In genomic region chr9:65890143-65890628, GRCm38 (mm10) we compare ENCODE assay signal across 8 mouse cellular contexts. TPM values are rescaled to one million over a fixed set of nuclear protein-coding genes. Genes with fewer than 3 reads are reported as not detected.
DNase-seq lines count a peak whose midpoint lies in the region; ATAC-seq lines count a peak whose summit lies in the region.

Gene Pclaf, plus strand, starts transcription at chr9:65890237.

- peaks cover 3% of the 10 kb centered on the region; the same call in 1 of the 2 replicates for H3K36me3 ChIP-seq in forebrain, embryonic 15.5 days

- peak within 1 kb of the TSS; percentile 64 for H3K4me2 ChIP-seq in forebrain, embryonic 15.5 days (replicated peaks)

- H3K4me3 ChIP-seq in forebrain, embryonic 15.5 days: peak within 1 kb of the TSS; percentile 45

- DNase-seq in adrenal gland, postnatal 36 days: peak; percentile 79
- DNase-seq in heart, postnatal 25 days (ENCODE audit: low spot score): peak; percentile 58
- DNase-seq in layer of hippocampus, adult 8-10 months (ENCODE audit: low spot score in 2 of 2): peak; percentile 29 to 34
- DNase-seq in lung, postnatal 14 days: peak; percentile 66
- DNase-seq in ovary, postnatal 36 days (ENCODE audit: low spot score): peak; percentile 61
- DNase-seq in thymus, postnatal 25 days: peak; percentile 70

- peak; percentile 93 for ATAC-seq in CD4-positive, CD25-positive, alpha-beta regulatory T cell, adult 4 months
- ATAC-seq in forebrain, embryonic 15.5 days (replicated peaks): peak; percentile 92

- peaks cover 16% of the 10 kb centered on the region for H3K4me1 ChIP-seq in forebrain, embryonic 15.5 days

- H3K9me3 ChIP-seq in forebrain, embryonic 15.5 days: no peaks in the 10 kb centered on the region

- H3K27me3 ChIP-seq in forebrain, embryonic 15.5 days: no peaks in the 10 kb centered on the region

- intact Hi-C loops in heart, postnatal 25 days (cut with DNase I): no loop called here

- WGBS in forebrain, embryonic 15.5 days: under 1% methylated on average over 21 of the region's 21 CpGs

- H3K9ac ChIP-seq in forebrain, embryonic 15.5 days (replicated peaks): peak within 1 kb of the TSS; percentile 46

- H3K27ac ChIP-seq in forebrain, embryonic 15.5 days (replicated peaks): no peak within 1 kb of the TSS

RNA-seq across cellular contexts. Expression of gene Pclaf, which starts in this region (rescaled TPM):
- polyA plus RNA-seq in CD4-positive, CD25-positive, alpha-beta regulatory T cell, adult 4 months (2017; shearing (Covaris generic)): 10 to 100 TPM; 16.4 to 27.2 TPM
- 1 to 10 TPM; 3.3 to 4.4 TPM for total RNA-seq in adrenal gland, postnatal 36 days (2021)
- polyA plus RNA-seq in forebrain, embryonic 15.5 days (2015; fragmentation: Nextera tagmentation; extraction: Ambion mirVana): 81.0 and 86.0 TPM in 2 replicates
- total RNA-seq in heart, postnatal 25 days (2021): under 1 TPM; 0.81 to 0.84 TPM
- under 1 TPM in 2 of 4 experiments, not detected in 2; 0.19 to 0.40 TPM for total RNA-seq in layer of hippocampus, adult 8-10 months (2022)

Comparison
In these comparisons a context has a peak if more than half of its experiments do, and no peak if none do; other contexts are left out.
1. Peak in DNase-seq in heart, postnatal 25 days; RNA of the gene not detected or under 1 TPM.
2. Peak in DNase-seq in layer of hippocampus, adult 8-10 months; RNA of the gene not detected or under 1 TPM.